ENCODE assay signal across 8 mouse cellular contexts in genomic region chrX:20616861-20617175, GRCm38 (mm10). TPM values are rescaled to one million over a fixed set of nuclear protein-coding genes. Genes with fewer than 3 reads are reported as not detected.
DNase-seq lines count a peak whose midpoint lies in the region; ATAC-seq and TF ChIP-seq lines count a peak whose summit lies in the region.

No protein-coding gene starts in this region.

- no peaks in the 10 kb centered on the region for H3K27me3 ChIP-seq in heart, embryonic 11.5 days (ENCODE audit: control insufficient read depth, insufficient read depth, low read length)
- no peaks in the 10 kb centered on the region for H3K27me3 ChIP-seq in CH12.LX (replicated peaks)
- no peaks in the 10 kb centered on the region for H3K27me3 ChIP-seq in embryonic facial prominence, embryonic 14.5 days (replicated peaks; ENCODE audit: control insufficient read depth, insufficient read depth, low read length)
- no peaks in the 10 kb centered on the region for H3K27me3 ChIP-seq in intestine, postnatal 0 days (replicated peaks; ENCODE audit: control insufficient read depth, insufficient read depth, low read length)

- H3K4me3 ChIP-seq in heart, embryonic 11.5 days (ENCODE audit: low read depth, low read length) = peak overlapping the region; percentile 69
- H3K4me3 ChIP-seq in CH12.LX (replicated peaks in 1 of 3; ENCODE audit: low read depth in 2 of 3, low read length in 2 of 3, poor library complexity in 1 of 3) = peak overlapping the region; percentile 58 to 78 (median 77)
- peak overlapping the region; percentile 59 for H3K4me3 ChIP-seq in embryonic facial prominence, embryonic 14.5 days (ENCODE audit: low read depth, low read length)
- H3K4me3 ChIP-seq in intestine, postnatal 0 days (ENCODE audit: low read depth, low read length) = peak overlapping the region; percentile 50

- H3K27ac ChIP-seq in heart, embryonic 11.5 days (ENCODE audit: low read depth, low read length) = peak overlapping the region; percentile 85
- peak overlapping the region; percentile 95 for H3K27ac ChIP-seq in CH12.LX (ENCODE audit: insufficient read depth, low read depth)
- H3K27ac ChIP-seq in embryonic facial prominence, embryonic 14.5 days (replicated peaks; ENCODE audit: low read depth, low read length) = peak overlapping the region; percentile 89
- H3K27ac ChIP-seq in intestine, postnatal 0 days (ENCODE audit: low read depth, low read length) = peak overlapping the region; percentile 73

- ATAC-seq in heart, embryonic 11.5 days (replicated peaks; ENCODE audit: insufficient number of reproducible peaks, low FRiP score, low TSS enrichment) = peak; percentile 18; the same call in 1 of the 2 replicates
- peak; percentile 16; the same call in 1 of the 2 replicates for ATAC-seq in embryonic facial prominence, embryonic 14.5 days (ENCODE audit: low read depth)
- no peak for ATAC-seq in intestine, postnatal 0 days
- 0 out of 2 replicates have a peak, but pooled peaks have one; percentile 5 for ATAC-seq in monocyte, adult 5-6 weeks (replicated peaks; ENCODE audit: insufficient number of reproducible peaks, low FRiP score, low TSS enrichment, poor library complexity, severe bottlenecking)

- no peak for TF ChIP-seq EP300 in CH12.LX (IDR thresholded peaks at IDR 0.05; ENCODE audit: low read length)

- H3K4me2 ChIP-seq in heart, embryonic 11.5 days = peak overlapping the region; percentile 65
- H3K4me2 ChIP-seq in CH12.LX (ENCODE audit: insufficient read depth, low read depth, poor library complexity, severe bottlenecking) = no peak overlapping the region
- H3K4me2 ChIP-seq in embryonic facial prominence, embryonic 14.5 days (ENCODE audit: low read depth, low read length) = peak overlapping the region; percentile 68
- H3K4me2 ChIP-seq in intestine, postnatal 0 days (replicated peaks; ENCODE audit: low read depth) = peak overlapping the region; percentile 55

- 0 out of 2 replicates have a peak, but pooled peaks cover 7% of the 10 kb centered on the region for H3K4me1 ChIP-seq in heart, embryonic 11.5 days (ENCODE audit: control insufficient read depth, insufficient read depth, low read length)
- peaks cover 3 to 11% of the 10 kb centered on the region in 2 experiments for H3K4me1 ChIP-seq in CH12.LX (ENCODE audit: control insufficient read depth in 1 of 2, insufficient read depth in 2 of 2)
- no peaks in the 10 kb centered on the region for H3K4me1 ChIP-seq in embryonic facial prominence, embryonic 14.5 days (ENCODE audit: control insufficient read depth, insufficient read depth, low read length)
- H3K4me1 ChIP-seq in intestine, postnatal 0 days (replicated peaks; ENCODE audit: control insufficient read depth, insufficient read depth, low read length) = no peaks in the 10 kb centered on the region; the same call in 1 of the 2 replicates

- H3K9ac ChIP-seq in heart, embryonic 11.5 days (ENCODE audit: low read depth, low read length) = peak overlapping the region; percentile 75
- peak overlapping the region; percentile 64 for H3K9ac ChIP-seq in CH12.LX (ENCODE audit: insufficient read depth, low read depth)
- peak overlapping the region; percentile 67 for H3K9ac ChIP-seq in embryonic facial prominence, embryonic 14.5 days (ENCODE audit: low read depth, low read length)
- peak overlapping the region; percentile 59 for H3K9ac ChIP-seq in intestine, postnatal 0 days (ENCODE audit: low read depth, low read length)

- 11% methylated on average over 17 of the region's 17 CpGs for whole genome bisulfite sequencing in heart, embryonic 11.5 days (ENCODE audit: insufficient replicate concordance)
- 29% methylated on average over 17 of the region's 17 CpGs for WGBS in embryonic facial prominence, embryonic 14.5 days
- WGBS in intestine, postnatal 0 days = 17% methylated on average over 17 of the region's 17 CpGs

- dilution Hi-C loops in CH12.LX (cut with MboI; ENCODE audit: extremely low pct_ligation_motif_present, extremely low pct_unique_long_range_greater_than_20kb, low sequenced_read_pairs) = no loop called here

- in situ Hi-C loops in CH12.LX (cut with MboI; ENCODE audit: low pct_ligation_motif_present, low pct_unique_long_range_greater_than_20kb, low sequenced_read_pairs) = no loop called here

- TF ChIP-seq RAD21 in CH12.LX (IDR thresholded peaks at IDR 0.05; ENCODE audit: low read depth, low read length) = no peak

- peaks cover 49% of the 10 kb centered on the region for H3K79me2 ChIP-seq in CH12.LX (replicated peaks; ENCODE audit: control insufficient read depth, extremely low read depth, insufficient read depth, poor library complexity, severe bottlenecking)

- intact Hi-C loops in gastrocnemius, postnatal 14 days (cut with DNase I; ENCODE audit: low total_unique reads) = no loop called here

- DNase-seq in heart, adult 18-20 months = no peak
- DNase-seq in CH12.LX (ENCODE audit: extremely low read depth) = no peak
- DNase-seq in embryonic facial prominence, embryonic 14.5 days (ENCODE audit: low spot score) = no peak
- no peak for DNase-seq in thymus, postnatal 0 days (ENCODE audit: low spot score)
- DNase-seq in gastrocnemius, postnatal 14 days = no peak

- H3K9me3 ChIP-seq in heart, embryonic 11.5 days (replicated peaks; ENCODE audit: control insufficient read depth, low read length) = no peaks in the 10 kb centered on the region
- no peaks in the 10 kb centered on the region for H3K9me3 ChIP-seq in CH12.LX (replicated peaks; ENCODE audit: low read length)
- H3K9me3 ChIP-seq in embryonic facial prominence, embryonic 14.5 days (ENCODE audit: control insufficient read depth, low read length) = no peaks in the 10 kb centered on the region
- no peaks in the 10 kb centered on the region for H3K9me3 ChIP-seq in intestine, postnatal 0 days (ENCODE audit: control insufficient read depth)

- TF ChIP-seq CTCF in CH12.LX (conservative IDR thresholded peaks at IDR 0.05 in 1 of 2, IDR thresholded peaks at IDR 0.05 in 1 of 2; ENCODE audit: low read depth in 2 of 2, low read length in 2 of 2) = no peak
- TF ChIP-seq CTCF in intestine, postnatal 0 days (IDR thresholded peaks at IDR 0.05; ENCODE audit: low read depth) = no peak

- H3K36me3 ChIP-seq in heart, embryonic 11.5 days (ENCODE audit: control insufficient read depth, insufficient read depth, low read length) = peaks cover 3% of the 10 kb centered on the region; the same call in 1 of the 2 replicates
- peaks cover 19 to 30% of the 10 kb centered on the region in 2 experiments for H3K36me3 ChIP-seq in CH12.LX (replicated peaks in 1 of 2; ENCODE audit: control insufficient read depth in 1 of 2, insufficient read depth in 1 of 2, low read length in 1 of 2)
- peaks cover 22% of the 10 kb centered on the region; the same call in 1 of the 2 replicates for H3K36me3 ChIP-seq in embryonic facial prominence, embryonic 14.5 days (ENCODE audit: control insufficient read depth, insufficient read depth, low read length)
- no peaks in the 10 kb centered on the region for H3K36me3 ChIP-seq in intestine, postnatal 0 days (ENCODE audit: control insufficient read depth, insufficient read depth)

- no peak for TF ChIP-seq POLR2A in CH12.LX (IDR thresholded peaks at IDR 0.05; ENCODE audit: low read depth, low read length)

TF ChIP-seq in CH12.LX, 34 proteins besides CTCF, POLR2A, EP300 and RAD21:
- TF ChIP-seq TBP (conservative IDR thresholded peaks at IDR 0.05; ENCODE audit: low read depth, low read length) (no peak), HCFC1 (IDR thresholded peaks at IDR 0.05; ENCODE audit: low read depth, low read length) (no peak), ELF1 (IDR thresholded peaks at IDR 0.05; ENCODE audit: low read depth, low read length) (no peak), MXI1 (IDR thresholded peaks at IDR 0.05; ENCODE audit: low read depth, low read length) (0 out of 2 replicates have a peak, but pooled peaks have one; percentile 40), MYC (IDR thresholded peaks at IDR 0.05; ENCODE audit: low read depth, low read length) (no peak)

RNA-seq across cellular contexts. Expression of gene Rbm10, which starts 0.5 kb away (rescaled TPM):
- 36.6 and 39.2 TPM in 2 replicates for polyA plus RNA-seq in heart, embryonic 11.5 days (2014; fragmentation: Nextera tagmentation; extraction: Ambion mirVana)
- total RNA-seq in heart, adult 18-20 months (2021) = 10 to 100 TPM; 16.4 to 19.2 TPM
- total RNA-seq in CH12.LX (2012; rRNA removed) = 81.5 and 83.8 TPM in 2 replicates
- total RNA-seq in CH12.LX (2014; rRNA removed) = 49.9 and 55.7 TPM in 2 replicates
- 67.1 and 71.1 TPM in 2 replicates for polyA plus RNA-seq in CH12.LX (2012; ENCODE audit: insufficient read length, low read depth)
- 43.5 and 51.3 TPM in 2 replicates for polyA plus RNA-seq in embryonic facial prominence, embryonic 14.5 days (2014; fragmentation: Nextera tagmentation; extraction: Ambion mirVana)
- 15.8 and 16.3 TPM in 2 replicates for polyA plus RNA-seq in intestine, postnatal 0 days (2015; fragmentation: Nextera tagmentation; extraction: Ambion mirVana)
- total RNA-seq in monocyte, adult 5-6 weeks (2017) = 29.0 to 47.9 TPM (median 33.5 TPM) in 3 replicates
- 43.8 and 49.8 TPM in 2 replicates for polyA plus RNA-seq in thymus, postnatal 0 days (2015; fragmentation: Nextera tagmentation; extraction: Ambion mirVana)
- 10 to 100 TPM; 13.4 to 14.3 TPM for total RNA-seq in gastrocnemius, postnatal 14 days (2021)

RNA-seq across cellular contexts. Expression of gene Ndufb11, which starts 0.6 kb away (rescaled TPM):
- polyA plus RNA-seq in heart, embryonic 11.5 days (2014; fragmentation: Nextera tagmentation; extraction: Ambion mirVana) = 307 and 308 TPM in 2 replicates
- total RNA-seq in heart, adult 18-20 months (2021) = 100 to 1,000 TPM; 646 to 672 TPM
- total RNA-seq in CH12.LX (2012; rRNA removed) = 166 and 176 TPM in 2 replicates
- total RNA-seq in CH12.LX (2014; rRNA removed) = 156 and 165 TPM in 2 replicates
- polyA plus RNA-seq in CH12.LX (2012; ENCODE audit: insufficient read length, low read depth) = 159 and 161 TPM in 2 replicates
- 259 and 273 TPM in 2 replicates for polyA plus RNA-seq in embryonic facial prominence, embryonic 14.5 days (2014; fragmentation: Nextera tagmentation; extraction: Ambion mirVana)
- 327 and 339 TPM in 2 replicates for polyA plus RNA-seq in intestine, postnatal 0 days (2015; fragmentation: Nextera tagmentation; extraction: Ambion mirVana)
- 61.7 to 101 TPM (median 97.4 TPM) in 3 replicates for total RNA-seq in monocyte, adult 5-6 weeks (2017)
- polyA plus RNA-seq in thymus, postnatal 0 days (2015; fragmentation: Nextera tagmentation; extraction: Ambion mirVana) = 343 and 357 TPM in 2 replicates
- total RNA-seq in gastrocnemius, postnatal 14 days (2021) = 100 to 1,000 TPM; 322 to 386 TPM

RNA-seq across cellular contexts. Expression of gene Uba1, which starts 41.3 kb away (rescaled TPM):
- polyA plus RNA-seq in heart, embryonic 11.5 days (2014; fragmentation: Nextera tagmentation; extraction: Ambion mirVana) = 165 and 182 TPM in 2 replicates
- 100 to 1,000 TPM; 206 to 212 TPM for total RNA-seq in heart, adult 18-20 months (2021)
- total RNA-seq in CH12.LX (2012; rRNA removed) (164 and 177 TPM in 2 replicates), CH12.LX (2014; rRNA removed) (138 and 142 TPM in 2 replicates)
- 202 and 218 TPM in 2 replicates for polyA plus RNA-seq in CH12.LX (2012; ENCODE audit: insufficient read length, low read depth)
- 165 and 192 TPM in 2 replicates for polyA plus RNA-seq in embryonic facial prominence, embryonic 14.5 days (2014; fragmentation: Nextera tagmentation; extraction: Ambion mirVana)
- 77.1 and 79.7 TPM in 2 replicates for polyA plus RNA-seq in intestine, postnatal 0 days (2015; fragmentation: Nextera tagmentation; extraction: Ambion mirVana)
- 137 to 173 TPM (median 147 TPM) in 3 replicates for total RNA-seq in monocyte, adult 5-6 weeks (2017)
- 135 and 139 TPM in 2 replicates for polyA plus RNA-seq in thymus, postnatal 0 days (2015; fragmentation: Nextera tagmentation; extraction: Ambion mirVana)
- 100 to 1,000 TPM; 154 to 161 TPM for total RNA-seq in gastrocnemius, postnatal 14 days (2021)
